Mouse (Mus musculus): Measurements from ENCODE around the gene Csnk1g1.

The Csnk1g1 gene
- long read RNA-seq, experiment 1, partial matches to known transcripts: 0 of 5 reads
- long read RNA-seq, experiment 1, other reads (novel, unspliced or antisense): 5 of 5 reads
- long read RNA-seq, experiment 2, partial matches to known transcripts: 1 of 5 reads
- long read RNA-seq, experiment 2, other reads (novel, unspliced or antisense): 3 of 5 reads

GRCm38 (mm10) chr9:65908394-65909300, at the start of gene Csnk1g1, which contains the start of gene Trip4:
Gene Csnk1g1, plus strand, starts transcription at chr9:65908924.
Gene Trip4, minus strand, starts transcription at chr9:65908794.
- intact Hi-C loops (cut with DNase I): loop anchor here (5.0 to 10.0 kb wide), 2 partner anchors 99 to 176 kb away; no protein-coding TSS in a partner anchor

GRCm38 (mm10) chr9:65859656-65860055, 49.1 kb upstream of the Csnk1g1 start:
- intact Hi-C loops (cut with DNase I): no loop called here

GRCm38 (mm10) chr9:65884564-65885315, 24.0 kb upstream of the Csnk1g1 start:
- intact Hi-C loops (cut with DNase I): no loop called here

GRCm38 (mm10) chr9:65890143-65890628, 18.5 kb upstream of the Csnk1g1 start, which contains the start of gene Pclaf:
Gene Pclaf, plus strand, starts transcription at chr9:65890237.
- intact Hi-C loops (cut with DNase I): no loop called here

GRCm38 (mm10) chr9:65891126-65891525, 17.6 kb upstream of the Csnk1g1 start:
- intact Hi-C loops (cut with DNase I): no loop called here

- intact Hi-C loops (cut with DNase I): no loop called here
Observed at GRCm38 (mm10) chr9:65896977-65897376, 11.7 kb upstream of the Csnk1g1 start.

- intact Hi-C loops (cut with DNase I): loop anchor here (10.0 kb wide), 1 partner anchor 182 kb away; no protein-coding TSS in a partner anchor
Observed at GRCm38 (mm10) chr9:65902879-65903278, 5.8 kb upstream of the Csnk1g1 start.

DNA sequence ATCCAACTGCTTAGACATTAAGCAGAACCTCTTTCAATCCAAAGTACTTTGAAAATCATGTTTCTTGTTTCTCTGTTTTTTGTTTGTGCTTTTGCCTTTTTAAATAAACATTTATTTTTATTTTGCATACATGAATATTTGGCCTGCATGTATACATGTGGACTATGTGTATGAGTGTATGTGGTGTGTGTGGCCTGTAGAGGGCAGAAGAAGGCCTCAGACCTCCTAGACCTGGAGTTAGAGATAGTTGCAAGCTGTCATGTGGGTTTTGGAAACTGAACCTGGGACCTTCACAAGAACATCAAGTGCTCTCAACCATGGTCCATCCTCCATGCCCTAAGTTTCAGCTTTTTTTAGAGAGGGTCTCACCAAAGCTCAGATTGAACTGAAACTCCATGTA, 5.3 kb upstream of the Csnk1g1 start:
- intact Hi-C loops (cut with DNase I): loop anchor here (10.0 kb wide), 1 partner anchor 181 kb away; no protein-coding TSS in a partner anchor

- intact Hi-C loops (cut with DNase I): loop anchor here (5.0 to 10.0 kb wide), 2 partner anchors 98 to 175 kb away; no protein-coding TSS in a partner anchor
Observed at GRCm38 (mm10) chr9:65909301-65909801, 627 bp downstream of the Csnk1g1 start.

DNA sequence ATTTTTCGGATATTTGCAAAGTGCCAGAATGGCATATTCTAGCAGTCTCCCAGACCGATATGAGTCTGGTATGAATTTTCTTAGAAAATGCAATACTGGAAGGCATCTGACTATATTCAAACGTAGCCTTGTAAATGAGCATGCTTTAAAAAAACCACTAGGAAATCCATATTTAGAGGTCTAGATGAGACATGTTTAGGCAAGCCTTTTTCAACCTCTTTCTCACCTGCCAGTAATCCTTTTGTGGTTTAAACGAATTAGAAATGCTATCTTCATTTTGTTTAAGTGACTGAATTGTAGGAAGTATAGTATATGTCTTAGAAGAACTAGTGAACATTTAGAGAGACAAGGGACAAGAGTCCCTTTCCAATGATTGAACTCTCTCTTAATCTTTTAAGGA, 1.1 kb downstream of the Csnk1g1 start:
- intact Hi-C loops (cut with DNase I): loop anchor here (5.0 to 10.0 kb wide), 2 partner anchors 97 to 175 kb away; no protein-coding TSS in a partner anchor

- intact Hi-C loops (cut with DNase I): no loop called here
Observed at GRCm38 (mm10) chr9:65913976-65914375, 5.3 kb downstream of the Csnk1g1 start.

DNA sequence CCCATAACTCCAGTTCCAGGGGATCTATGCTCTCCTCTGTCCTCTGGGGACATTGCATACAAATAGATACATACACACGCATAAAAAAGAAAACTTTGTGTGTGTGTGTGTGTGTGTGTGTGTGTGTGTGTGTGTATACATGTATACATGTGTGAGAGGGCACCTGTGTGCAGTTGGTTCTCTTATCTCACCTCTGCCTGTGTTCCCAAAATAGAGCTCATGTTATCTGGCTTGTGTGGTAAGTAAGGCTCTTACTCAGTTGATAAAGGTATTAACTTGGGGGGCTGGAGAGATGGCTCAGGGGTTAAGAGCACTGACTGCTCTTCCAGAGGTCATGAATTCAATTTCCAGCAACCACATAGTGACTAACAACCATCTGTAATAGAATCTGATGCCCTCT, 8.3 kb downstream of the Csnk1g1 start:
- intact Hi-C loops (cut with DNase I): no loop called here

GRCm38 (mm10) chr9:65928456-65928855, 19.7 kb downstream of the Csnk1g1 start:
- intact Hi-C loops (cut with DNase I): no loop called here

DNA sequence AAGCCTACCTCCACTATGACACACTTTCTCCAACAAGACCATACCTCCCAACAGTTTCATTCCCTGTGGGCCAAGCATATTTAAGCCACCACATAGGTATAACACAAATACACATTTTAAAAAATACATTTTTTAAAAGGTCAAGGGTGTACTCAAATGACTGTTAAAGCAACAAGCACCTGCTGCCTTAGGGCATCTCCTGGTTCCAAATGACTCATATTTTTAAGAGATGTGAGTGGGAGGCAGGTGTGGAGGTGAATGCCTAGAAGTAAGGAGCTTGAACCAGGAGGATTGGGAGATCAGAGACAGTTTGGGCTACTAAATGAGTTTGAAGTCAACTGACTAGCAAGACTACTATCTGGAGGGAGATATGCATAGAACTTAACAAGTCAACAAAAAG, 21.1 kb downstream of the Csnk1g1 start:
- intact Hi-C loops (cut with DNase I): no loop called here

DNA sequence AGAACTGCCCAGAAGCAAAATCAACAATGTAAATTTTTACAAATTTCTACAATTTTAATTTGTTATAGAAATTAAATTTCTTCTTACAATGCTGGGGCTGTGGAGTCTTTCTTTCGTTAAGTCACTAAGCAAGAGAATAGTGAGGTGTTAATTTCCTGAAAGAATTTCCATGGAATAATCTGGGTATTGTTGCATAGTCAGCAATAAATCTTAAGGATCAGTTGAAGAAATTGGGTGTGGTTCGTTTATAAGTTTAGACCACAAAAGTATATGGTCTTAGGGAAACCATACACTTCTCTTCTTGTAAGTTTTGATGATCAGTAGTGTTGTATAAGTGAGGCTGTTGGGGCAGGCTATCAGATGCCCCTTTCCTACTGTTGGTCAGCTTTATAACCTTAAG, 28.8 kb downstream of the Csnk1g1 start:
- intact Hi-C loops (cut with DNase I): no loop called here

GRCm38 (mm10) chr9:65951082-65951587, 42.4 kb downstream of the Csnk1g1 start:
- intact Hi-C loops (cut with DNase I): no loop called here

GRCm38 (mm10) chr9:65970009-65970408, 61.3 kb downstream of the Csnk1g1 start:
- intact Hi-C loops (cut with DNase I): no loop called here

DNA sequence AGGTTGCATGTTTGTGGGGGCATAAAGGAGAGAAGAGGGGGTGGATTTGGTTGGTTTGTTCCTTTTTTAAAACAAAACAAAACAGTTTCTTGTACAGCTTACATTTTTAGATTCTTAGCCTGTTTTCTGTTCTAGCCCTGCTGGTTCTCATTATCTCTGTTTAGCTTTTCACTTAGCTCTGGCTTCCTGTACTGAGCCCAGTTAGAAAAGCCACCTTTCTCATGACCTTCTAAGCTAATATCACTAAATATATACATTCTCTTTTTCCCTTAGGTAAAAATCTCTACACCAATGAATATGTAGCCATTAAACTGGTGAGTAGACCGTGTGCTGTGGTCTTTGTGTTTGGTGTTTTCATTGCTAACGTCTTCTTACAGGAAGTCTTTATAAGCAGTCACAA, 64.5 kb downstream of the Csnk1g1 start:
- intact Hi-C loops (cut with DNase I): no loop called here

- intact Hi-C loops (cut with DNase I): no loop called here
Observed at GRCm38 (mm10) chr9:65975886-65976285, 67.2 kb downstream of the Csnk1g1 start.

DNA sequence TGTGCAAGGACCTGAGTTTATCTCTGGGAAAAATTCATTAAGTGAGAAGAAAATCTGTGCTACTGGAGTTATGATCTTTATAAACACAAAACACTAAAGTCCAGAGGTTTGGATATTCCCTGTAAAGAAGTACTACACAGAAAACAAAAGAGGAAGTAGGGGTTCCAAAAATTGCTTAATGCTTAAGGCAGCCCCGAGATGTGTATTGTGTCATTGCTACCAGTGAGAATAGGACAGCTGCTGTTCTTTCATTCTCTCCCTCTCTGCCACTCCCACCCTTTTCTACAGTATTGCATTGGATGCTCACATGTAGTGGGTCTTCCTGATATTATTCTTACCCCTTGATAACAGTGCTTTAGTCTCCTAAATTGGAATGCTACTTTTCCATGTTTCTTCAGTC, 74.1 kb downstream of the Csnk1g1 start:
- intact Hi-C loops (cut with DNase I): no loop called here

DNA sequence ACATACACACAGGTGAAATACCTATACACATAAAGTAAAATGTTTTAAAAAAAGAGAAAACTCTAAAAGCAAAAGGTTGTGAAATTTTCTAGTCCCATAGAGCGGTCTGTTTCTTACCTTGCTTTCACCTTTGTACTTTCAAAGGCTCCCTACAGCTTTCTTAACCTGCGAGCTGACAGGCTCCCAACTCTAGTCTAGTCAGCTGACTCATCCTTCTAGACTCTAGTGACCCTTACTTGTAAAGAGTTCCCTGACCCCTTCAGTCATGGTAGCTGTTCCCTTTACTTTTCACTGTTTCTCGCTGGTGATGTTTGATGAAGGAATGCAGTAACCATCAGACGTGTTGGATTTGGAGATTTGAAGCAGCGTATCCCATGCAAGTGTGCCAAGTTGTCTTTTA, 78.3 kb downstream of the Csnk1g1 start:
- intact Hi-C loops (cut with DNase I): no loop called here
